Mouse (Mus musculus): Measurements from ENCODE around the gene Edem1. TPM values are rescaled to one million over a fixed set of nuclear protein-coding genes. Genes with fewer than 3 reads are reported as not detected.
A peak's percentile ranks its signal among the peaks of the same experiment; 100 is the strongest.

Gene Edem1
- total and polyA plus RNA-seq, 3 experiments: 70.9 to 216 (median 157) TPM

GRCm38 (mm10) chr6:108844093-108844492, 15.7 kb downstream of the Edem1 start:
- dilution Hi-C loops (cut with MboI; ENCODE audit: extremely low pct_ligation_motif_present, extremely low pct_unique_long_range_greater_than_20kb, low sequenced_read_pairs): no loop called here
- no peak for DNase-seq (ENCODE audit: extremely low read depth)
- H3K9ac ChIP-seq (ENCODE audit: insufficient read depth, low read depth): no peak overlapping the region
- in situ Hi-C loops (cut with MboI; ENCODE audit: low pct_ligation_motif_present, low pct_unique_long_range_greater_than_20kb, low sequenced_read_pairs): no loop called here
- no peaks in the 10 kb centered on the region for H3K9me3 ChIP-seq (replicated peaks; ENCODE audit: low read length)
- H3K36me3 ChIP-seq (replicated peaks in 1 of 2; ENCODE audit: control insufficient read depth in 1 of 2, insufficient read depth in 1 of 2, low read length in 1 of 2): peaks cover 76 to 91% of the 10 kb centered on the region in 2 experiments
- TF ChIP-seq MAFK (IDR thresholded peaks at IDR 0.05; ENCODE audit: insufficient replicate concordance, low read length): no peak
- TF ChIP-seq HCFC1 (IDR thresholded peaks at IDR 0.05; ENCODE audit: low read depth, low read length): peak; percentile 57
- no peak for TF ChIP-seq USF2 (conservative IDR thresholded peaks at IDR 0.05; ENCODE audit: low read depth, low read length)
- 0 out of 2 replicates have a peak, but pooled peaks have one; percentile 14 for TF ChIP-seq CHD2 (IDR thresholded peaks at IDR 0.05; ENCODE audit: low read length)
- TF ChIP-seq ETS1 (conservative IDR thresholded peaks at IDR 0.05; ENCODE audit: low read depth, low read length): no peak
- TF ChIP-seq KAT2A (IDR thresholded peaks at IDR 0.05; ENCODE audit: insufficient replicate concordance, low read length): 0 out of 2 replicates have a peak, but pooled peaks have one; percentile 21
- no peak for TF ChIP-seq UBTF (IDR thresholded peaks at IDR 0.05; ENCODE audit: low read depth, low read length)
- TF ChIP-seq ELF1 (IDR thresholded peaks at IDR 0.05; ENCODE audit: low read depth, low read length): peak; percentile 58
- H3K27ac ChIP-seq (ENCODE audit: insufficient read depth, low read depth): peak overlapping the region; percentile 81
- peaks cover 30% of the 10 kb centered on the region for H3K79me2 ChIP-seq (replicated peaks; ENCODE audit: control insufficient read depth, extremely low read depth, insufficient read depth, poor library complexity, severe bottlenecking)
- no peaks in the 10 kb centered on the region for H3K27me3 ChIP-seq (replicated peaks)
- H3K4me1 ChIP-seq (ENCODE audit: control insufficient read depth in 1 of 2, insufficient read depth in 2 of 2): peaks cover 9 to 52% of the 10 kb centered on the region in 2 experiments
- no peak overlapping the region for H3K4me2 ChIP-seq (ENCODE audit: insufficient read depth, low read depth, poor library complexity, severe bottlenecking)
- H3K4me3 ChIP-seq (replicated peaks in 1 of 3; ENCODE audit: low read depth in 2 of 3, low read length in 2 of 3, poor library complexity in 1 of 3): no peak overlapping the region

- Histone ChIP-seq H3K4me1 (ENCODE audit: control insufficient read depth in 1 of 2, insufficient read depth in 2 of 2) (peaks cover 9 to 45% of the 10 kb centered on the region in 2 experiments), H3K9me3 (replicated peaks; ENCODE audit: low read length) (no peaks in the 10 kb centered on the region), H3K27ac (ENCODE audit: insufficient read depth, low read depth) (0 out of 2 replicates have a peak overlapping the region, but pooled peaks have one; percentile 32), H3K79me2 (replicated peaks; ENCODE audit: control insufficient read depth, extremely low read depth, insufficient read depth, poor library complexity, severe bottlenecking) (peaks cover 25% of the 10 kb centered on the region), H3K27me3 (replicated peaks) (no peaks in the 10 kb centered on the region), H3K9ac (ENCODE audit: insufficient read depth, low read depth) (no peak overlapping the region), H3K4me3 (replicated peaks in 1 of 3; ENCODE audit: low read depth in 2 of 3, low read length in 2 of 3, poor library complexity in 1 of 3) (no peak overlapping the region), H3K4me2 (ENCODE audit: insufficient read depth, low read depth, poor library complexity, severe bottlenecking) (no peak overlapping the region), H3K36me3 (replicated peaks in 1 of 2; ENCODE audit: control insufficient read depth in 1 of 2, insufficient read depth in 1 of 2, low read length in 1 of 2) (peaks cover 75 to 88% of the 10 kb centered on the region in 2 experiments)
- dilution Hi-C loops (cut with MboI; ENCODE audit: extremely low pct_ligation_motif_present, extremely low pct_unique_long_range_greater_than_20kb, low sequenced_read_pairs) (no loop called here), in situ Hi-C loops (cut with MboI; ENCODE audit: low pct_ligation_motif_present, low pct_unique_long_range_greater_than_20kb, low sequenced_read_pairs) (no loop called here)
- TF ChIP-seq POLR2A (IDR thresholded peaks at IDR 0.05; ENCODE audit: low read depth, low read length): no peak
- no peak for TF ChIP-seq TBP (conservative IDR thresholded peaks at IDR 0.05; ENCODE audit: low read depth, low read length)
- TF ChIP-seq POLR2AphosphoS2 (IDR thresholded peaks at IDR 0.05; ENCODE audit: low read depth, low read length): no peak
- no peak for TF ChIP-seq GABPA (IDR thresholded peaks at IDR 0.05; ENCODE audit: insufficient replicate concordance, low read depth, low read length)
- no peak for TF ChIP-seq ZKSCAN1 (IDR thresholded peaks at IDR 0.05; ENCODE audit: borderline replicate concordance, low read depth, low read length)
- TF ChIP-seq TCF12 (IDR thresholded peaks at IDR 0.05; ENCODE audit: low read depth, low read length): no peak
- TF ChIP-seq ELF1 (IDR thresholded peaks at IDR 0.05; ENCODE audit: low read depth, low read length): no peak
- no peak for TF ChIP-seq IRF4 (IDR thresholded peaks at IDR 0.05; ENCODE audit: low read depth, low read length)
- no peak for TF ChIP-seq CTCF (conservative IDR thresholded peaks at IDR 0.05 in 1 of 2, IDR thresholded peaks at IDR 0.05 in 1 of 2; ENCODE audit: low read depth in 2 of 2, low read length in 2 of 2)
- no peak for TF ChIP-seq MAX (IDR thresholded peaks at IDR 0.05; ENCODE audit: low read length)
- no peak for TF ChIP-seq ZNF384 (IDR thresholded peaks at IDR 0.05; ENCODE audit: low read depth, low read length)
- no peak for TF ChIP-seq MAFK (IDR thresholded peaks at IDR 0.05; ENCODE audit: insufficient replicate concordance, low read length)
- TF ChIP-seq RAD21 (IDR thresholded peaks at IDR 0.05; ENCODE audit: low read depth, low read length): no peak
- no peak for TF ChIP-seq NELFE (IDR thresholded peaks at IDR 0.05; ENCODE audit: low read depth, low read length)
- TF ChIP-seq EP300 (IDR thresholded peaks at IDR 0.05; ENCODE audit: low read length): no peak
- no peak for TF ChIP-seq PAX5 (IDR thresholded peaks at IDR 0.05; ENCODE audit: low read length)
- no peak for TF ChIP-seq HCFC1 (IDR thresholded peaks at IDR 0.05; ENCODE audit: low read depth, low read length)
- no peak for TF ChIP-seq RCOR1 (conservative IDR thresholded peaks at IDR 0.05; ENCODE audit: low read depth, low read length)
- no peak for TF ChIP-seq KAT2A (IDR thresholded peaks at IDR 0.05; ENCODE audit: insufficient replicate concordance, low read length)
- no peak for TF ChIP-seq MEF2A (IDR thresholded peaks at IDR 0.05; ENCODE audit: borderline replicate concordance, low read depth, low read length)
- DNase-seq (ENCODE audit: extremely low read depth): no peak
These were observed 16.3 kb downstream of the Edem1 start for GRCm38 (mm10) chr6:108844771-108845170.
